ENCODE assay signal across 27 mouse cellular contexts in the genomic region with DNA sequence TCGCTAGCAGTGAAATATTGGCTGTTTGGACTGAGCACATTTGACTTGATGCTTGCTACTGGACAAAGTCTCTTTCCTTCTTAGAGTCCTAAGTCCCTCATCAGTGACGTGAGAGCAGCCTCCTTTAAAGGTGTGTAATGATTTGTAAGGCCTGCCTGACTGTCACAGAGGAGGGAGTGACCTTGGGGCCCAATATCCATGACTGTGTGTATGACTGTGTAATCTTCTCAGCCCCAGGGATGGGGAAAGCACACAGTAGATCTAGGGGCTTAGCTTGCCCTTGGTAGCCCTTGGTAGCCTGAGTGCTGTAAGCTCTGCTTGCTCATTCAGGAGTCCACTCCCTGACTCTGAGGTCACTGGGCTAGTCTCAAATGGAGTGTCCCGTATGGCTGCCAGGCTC.
DNase-seq lines count a peak whose midpoint lies in the region; ATAC-seq and TF ChIP-seq lines count a peak whose summit lies in the region.
"Had no signal": no experiment of that assay in that cellular context is flagged by ENCODE, and none has a peak within 500 bp of the region (broad histone marks: within the 10 kb centered on the region; RNA-seq: fewer than 3 reads in every experiment).

No protein-coding gene starts in this region.

- no peaks in the 10 kb centered on the region for H3K36me3 ChIP-seq in heart, embryonic 10.5 days
- H3K36me3 ChIP-seq in heart, embryonic 15.5 days: no peaks in the 10 kb centered on the region
- H3K36me3 ChIP-seq in heart, adult 2 months (ENCODE audit: control insufficient read depth, insufficient read depth, low read length): no peaks in the 10 kb centered on the region
- H3K36me3 ChIP-seq in stomach, postnatal 0 days (ENCODE audit: control insufficient read depth, insufficient read depth, low read length): no peaks in the 10 kb centered on the region
- no peaks in the 10 kb centered on the region for H3K36me3 ChIP-seq in midbrain, embryonic 13.5 days
- H3K36me3 ChIP-seq: midbrain, embryonic 15.5 days; neural tube, embryonic 15.5 days had no signal

- WGBS in heart, embryonic 10.5 days: 60% methylated on average over 3 of the region's 3 CpGs
- 59% methylated on average over 3 of the region's 3 CpGs for WGBS in heart, embryonic 15.5 days
- 83% methylated on average over 3 of the region's 3 CpGs for WGBS in heart, adult 2 months
- WGBS in stomach, postnatal 0 days: 77% methylated on average over 3 of the region's 3 CpGs
- WGBS in midbrain, embryonic 13.5 days: 81% methylated on average over 3 of the region's 3 CpGs

- H3K27me3 ChIP-seq in heart, embryonic 10.5 days (ENCODE audit: insufficient read depth, poor library complexity, severe bottlenecking): no peaks in the 10 kb centered on the region
- H3K27me3 ChIP-seq in heart, embryonic 15.5 days: peaks cover 4% of the 10 kb centered on the region; the same call in 1 of the 2 replicates
- no peaks in the 10 kb centered on the region for H3K27me3 ChIP-seq in heart, adult 2 months (ENCODE audit: control insufficient read depth, insufficient read depth, low read length)
- no peaks in the 10 kb centered on the region for H3K27me3 ChIP-seq in stomach, postnatal 0 days (ENCODE audit: control insufficient read depth, insufficient read depth, low read length)
- no peaks in the 10 kb centered on the region; the same call in 1 of the 2 replicates for H3K27me3 ChIP-seq in midbrain, embryonic 13.5 days
- H3K27me3 ChIP-seq: midbrain, embryonic 15.5 days; neural tube, embryonic 15.5 days; Patski had no signal

- no peak overlapping the region for H3K9ac ChIP-seq in heart, embryonic 15.5 days
- no peak overlapping the region for H3K9ac ChIP-seq in heart, adult 2 months (ENCODE audit: low read depth, low read length)
- H3K9ac ChIP-seq in stomach, postnatal 0 days (ENCODE audit: low read length): no peak overlapping the region
- H3K9ac ChIP-seq in midbrain, embryonic 13.5 days (replicated peaks): no peak overlapping the region
- H3K9ac ChIP-seq: hindbrain, embryonic 14.5 days; liver, embryonic 14.5 days; midbrain, embryonic 15.5 days; neural tube, embryonic 15.5 days had no signal

- TF ChIP-seq CTCF in heart, adult 2 months (IDR thresholded peaks at IDR 0.05): no peak
- no peak for TF ChIP-seq CTCF in stomach, postnatal 0 days (IDR thresholded peaks at IDR 0.05; ENCODE audit: low read depth)

- no peak for DNase-seq in heart, embryonic 10.5 days (ENCODE audit: low spot score)
- DNase-seq in heart, adult 8-10 months (ENCODE audit: low spot score): no peak
- DNase-seq in heart, adult 2 months: no peak
- DNase-seq in kidney, adult 9 months: peak; percentile 32
- DNase-seq in kidney, postnatal 4 days: no peak
- DNase-seq in stomach, postnatal 0 days (ENCODE audit: low spot score): no peak
- DNase-seq: adrenal gland, postnatal 14 days; cerebellum, adult 11 months; cerebellum, adult 9-10 months; cerebellum, postnatal 36 days; gastrocnemius, postnatal 25 days; kidney, postnatal 10 days; layer of hippocampus, adult 9-11 months; liver; lung, adult 2 months; lung, postnatal 14 days; retina, postnatal 1 day; right cerebral cortex, postnatal 14 days; thymus, adult 18-20 months; thymus, postnatal 25 days had no signal

- 0 out of 2 replicates have a peak, but pooled peaks have one; percentile 41 for ATAC-seq in heart, embryonic 15.5 days (replicated peaks; ENCODE audit: insufficient number of reproducible peaks, insufficient read depth, low FRiP score, low read depth)
- peak; percentile 63; the same call in 1 of the 2 replicates for ATAC-seq in stomach, postnatal 0 days (ENCODE audit: low FRiP score, low TSS enrichment)
- no peak for ATAC-seq in midbrain, embryonic 13.5 days
- ATAC-seq: Patski had no signal

- H3K9me3 ChIP-seq in heart, embryonic 10.5 days: no peaks in the 10 kb centered on the region
- H3K9me3 ChIP-seq in heart, embryonic 15.5 days (replicated peaks): no peaks in the 10 kb centered on the region
- no peaks in the 10 kb centered on the region for H3K9me3 ChIP-seq in stomach, postnatal 0 days (ENCODE audit: control insufficient read depth, low read length)
- no peaks in the 10 kb centered on the region for H3K9me3 ChIP-seq in midbrain, embryonic 13.5 days
- H3K9me3 ChIP-seq: midbrain, embryonic 15.5 days; neural tube, embryonic 15.5 days had no signal

- intact Hi-C loops in heart, adult 2 months (cut with DNase I): no loop called here

- no peak for TF ChIP-seq EP300 in heart, adult 2 months (IDR thresholded peaks at IDR 0.05; ENCODE audit: insufficient read depth, low read depth, low read length)
- no peak for TF ChIP-seq EP300 in stomach, postnatal 0 days (optimal IDR thresholded peaks at IDR 0.05)

- H3K79me2 ChIP-seq in heart, adult 2 months (replicated peaks; ENCODE audit: control insufficient read depth, insufficient read depth, low read length): no peaks in the 10 kb centered on the region

- H3K27ac ChIP-seq in heart, embryonic 10.5 days: peak overlapping the region; percentile 83
- peak overlapping the region; percentile 66 for H3K27ac ChIP-seq in heart, embryonic 15.5 days
- no peak overlapping the region for H3K27ac ChIP-seq in heart, adult 2 months
- no peak overlapping the region for H3K27ac ChIP-seq in stomach, postnatal 0 days (replicated peaks)
- no peak overlapping the region for H3K27ac ChIP-seq in midbrain, embryonic 13.5 days
- H3K27ac ChIP-seq: hindbrain, embryonic 14.5 days; liver, embryonic 14.5 days; midbrain, embryonic 15.5 days; neural tube, embryonic 15.5 days had no signal

- peaks cover 54% of the 10 kb centered on the region for H3K4me1 ChIP-seq in heart, embryonic 10.5 days
- peaks cover 30% of the 10 kb centered on the region for H3K4me1 ChIP-seq in heart, embryonic 15.5 days (replicated peaks)
- no peaks in the 10 kb centered on the region for H3K4me1 ChIP-seq in heart, adult 2 months (ENCODE audit: control insufficient read depth, insufficient read depth, low read length)
- no peaks in the 10 kb centered on the region for H3K4me1 ChIP-seq in stomach, postnatal 0 days (replicated peaks; ENCODE audit: control insufficient read depth, insufficient read depth)
- H3K4me1 ChIP-seq in midbrain, embryonic 13.5 days (replicated peaks): peaks cover 21% of the 10 kb centered on the region
- H3K4me1 ChIP-seq: neural tube, embryonic 15.5 days had no signal

- no peak for TF ChIP-seq POLR2A in heart, adult 2 months (IDR thresholded peaks at IDR 0.05; ENCODE audit: insufficient read depth, low read depth, low read length)

- H3K4me3 ChIP-seq in heart, embryonic 10.5 days: peak overlapping the region; percentile 37; the same call in 1 of the 2 replicates
- H3K4me3 ChIP-seq in heart, embryonic 15.5 days: no peak overlapping the region
- H3K4me3 ChIP-seq in heart, adult 2 months: no peak overlapping the region
- H3K4me3 ChIP-seq in stomach, postnatal 0 days (ENCODE audit: low read depth, low read length): no peak overlapping the region
- no peak overlapping the region for H3K4me3 ChIP-seq in midbrain, embryonic 13.5 days (replicated peaks)
- H3K4me3 ChIP-seq: midbrain, embryonic 15.5 days; neural tube, embryonic 15.5 days had no signal

- peak overlapping the region; percentile 55 for H3K4me2 ChIP-seq in heart, embryonic 15.5 days
- no peak overlapping the region for H3K4me2 ChIP-seq in stomach, postnatal 0 days (replicated peaks; ENCODE audit: low read depth)
- no peak overlapping the region for H3K4me2 ChIP-seq in midbrain, embryonic 13.5 days (replicated peaks)
- H3K4me2 ChIP-seq: hindbrain, embryonic 14.5 days; midbrain, embryonic 15.5 days; neural tube, embryonic 15.5 days had no signal

Comparison
In these comparisons a context has a peak if more than half of its experiments do, and no peak if none do; other contexts are left out.
1. H3K27ac ChIP-seq: peak in heart, embryonic 10.5 days (single experiment) and heart, embryonic 15.5 days (single experiment); none in heart, adult 2 months (single experiment), stomach, postnatal 0 days (single experiment) and midbrain, embryonic 13.5 days (single experiment).